18 mouse cellular contexts compared by ENCODE assay signal in the genomic region with DNA sequence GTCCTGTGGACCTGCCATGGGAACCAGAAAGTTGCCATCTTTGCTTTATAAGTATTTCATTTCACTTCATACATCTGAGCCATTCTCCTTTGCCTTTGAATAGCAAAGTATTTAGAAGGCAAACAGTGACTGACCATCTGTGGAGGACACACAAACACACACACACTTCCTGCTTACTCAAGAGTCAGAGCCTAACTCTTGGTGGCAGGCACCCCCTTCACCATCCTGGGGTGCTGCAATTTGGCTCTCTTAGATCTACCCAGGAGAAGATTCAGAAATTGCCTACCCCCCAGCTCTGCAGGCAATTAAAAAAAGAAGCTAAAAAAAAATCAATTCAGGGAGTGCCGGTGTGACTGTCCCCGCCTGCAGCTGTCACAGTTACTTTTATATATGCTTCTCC. TPM values are rescaled to one million over a fixed set of nuclear protein-coding genes. Genes with fewer than 3 reads are reported as not detected.
"Had no signal": no experiment of that assay in that cellular context is flagged by ENCODE, and none has a peak within 500 bp of the region (broad histone marks: within the 10 kb centered on the region; RNA-seq: fewer than 3 reads in every experiment).

No protein-coding gene starts in this region.

- H3K27me3 ChIP-seq: limb, embryonic 12.5 days; midbrain, embryonic 12.5 days; neural tube, embryonic 15.5 days had no signal

- H3K9ac ChIP-seq: limb, embryonic 12.5 days; liver, embryonic 14.5 days; midbrain, embryonic 12.5 days; neural tube, embryonic 15.5 days had no signal

- H3K9me3 ChIP-seq: limb, embryonic 12.5 days; midbrain, embryonic 12.5 days; neural tube, embryonic 15.5 days had no signal

- ATAC-seq: intestine, postnatal 0 days; lung, postnatal 0 days; midbrain, embryonic 16.5 days had no signal

- H3K4me2 ChIP-seq: limb, embryonic 12.5 days; midbrain, embryonic 12.5 days; neural tube, embryonic 15.5 days had no signal

- H3K36me3 ChIP-seq: midbrain, embryonic 12.5 days had no signal

- H3K4me3 ChIP-seq: limb, embryonic 12.5 days; midbrain, embryonic 12.5 days; neural tube, embryonic 15.5 days had no signal

- DNase-seq: kidney, adult 8-10 months; kidney, postnatal 25 days; layer of hippocampus, adult 9-11 months; lung, adult 2 months; lung, postnatal 4 days; spleen, adult 18-20 months; thymus, adult 18-20 months; thymus, postnatal 14 days had no signal

- H3K27ac ChIP-seq: limb, embryonic 12.5 days; liver, embryonic 14.5 days; midbrain, embryonic 12.5 days; neural tube, embryonic 15.5 days had no signal

- H3K4me1 ChIP-seq: neural tube, embryonic 15.5 days had no signal

RNA-seq across cellular contexts. Expression of gene Abcg8, which starts 29.6 kb away (rescaled TPM):
- total RNA-seq: left cerebral cortex, postnatal 36 days; megakaryocyte, adult 5-6 weeks had no signal
- polyA plus RNA-seq: lung, postnatal 0 days; neural tube, embryonic 11.5 days had no signal

RNA-seq across cellular contexts. Expression of gene Abcg5, which starts 36.3 kb away (rescaled TPM):
- total RNA-seq: megakaryocyte, adult 5-6 weeks had no signal
